Mouse (Mus musculus) embryonic fibroblast, embryonic 13.5 days (primary cell): ENCODE data around the gene Sec22b. TPM values are rescaled to one million over a fixed set of nuclear protein-coding genes. Genes with fewer than 3 reads are reported as not detected.

Experiments
- H3K27ac ChIP-seq: 2 replicates; pipeline ENCODE4 v1.5.1; 2012; ENCODE audit warnings: low read length, control low read depth, inconsistent platforms; ENCODE audit not compliant: insufficient read depth
- H3K4me1 ChIP-seq: 2 replicates; pipeline ENCODE4 v1.6.1; 2011; ENCODE audit warnings: low read length; ENCODE audit not compliant: control insufficient read depth, insufficient read depth
- H3K4me3 ChIP-seq: 2 replicates; pipeline ENCODE4 v1.5.1; 2011; ENCODE audit warnings: mild to moderate bottlenecking, control low read depth, low read length; ENCODE audit not compliant: insufficient read depth
- CTCF ChIP-seq: IDR thresholded peaks from 2 replicates; pipeline ENCODE4 v1.5.1; 2011; ENCODE audit warnings: mild to moderate bottlenecking, control low read depth, low read length, moderate library complexity, borderline replicate concordance; ENCODE audit not compliant: insufficient read depth
- POLR2A ChIP-seq: IDR thresholded peaks from 2 replicates; pipeline ENCODE4 v1.6.1; 2011; ENCODE audit warnings: low read depth, mild to moderate bottlenecking, control low read depth, low read length, moderate library complexity
- polyA plus RNA-seq: library from polyadenylated mRNA; stranded (reverse); fragments of >200 nt; gene quantifications from 2 replicates; pipeline ENCODE4 v1.2.4, GENCODE M21; 2011; ENCODE audit warnings: low read depth; ENCODE audit not compliant: missing spikeins, insufficient read length

Gene Sec22b
- polyA plus RNA-seq, 1 experiment, result 140 TPM

DNA sequence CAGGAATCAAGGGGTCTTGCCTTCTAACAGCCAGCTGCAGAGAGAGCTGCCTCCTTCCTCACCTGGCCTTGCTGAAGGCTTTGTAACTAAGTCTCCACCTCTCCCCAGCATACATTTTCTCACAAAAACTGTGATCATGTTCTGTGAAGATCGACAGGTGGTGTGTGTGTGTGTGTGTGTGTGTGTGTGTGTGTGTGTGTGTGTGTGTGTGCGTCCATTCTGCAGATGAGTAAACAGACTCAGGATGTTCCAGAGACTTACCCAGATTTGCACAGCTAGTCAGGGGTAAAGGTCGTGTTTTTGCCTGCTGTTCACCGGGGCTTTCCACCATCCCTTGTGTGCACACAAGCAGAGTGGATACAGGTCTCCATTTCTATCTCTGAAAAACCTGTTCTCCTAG lies 71.7 kb downstream of the Sec22b start:
- Histone ChIP-seq H3K4me1 (peaks cover 2% of the 10 kb centered on the region; the same call in 1 of the 2 replicates), H3K27ac (no peak overlapping the region), H3K4me3 (no peak overlapping the region)
- TF ChIP-seq CTCF (no peak), POLR2A (no peak)

Other genes starting within 250 kb of the Sec22b start
- gene Prkab2, start 243.0 kb upstream of the Sec22b start, polyA plus RNA-seq, result 23.8 and 30.2 TPM in 2 replicates
- gene Gm17651, start 226.5 kb upstream of the Sec22b start, polyA plus RNA-seq, result not detected in 2 replicates
- gene Pde4dip, start 12.5 kb upstream of the Sec22b start, polyA plus RNA-seq, result 43.1 and 56.1 TPM in 2 replicates
- 45.2 and 49.4 TPM in 2 replicates for gene Notch2, start 112.3 kb downstream of the Sec22b start, polyA plus RNA-seq